Comparison of ENCODE assay signal across 8 mouse cellular contexts in genomic region chr6:14899021-14899610, GRCm38 (mm10). TPM values are rescaled to one million over a fixed set of nuclear protein-coding genes. Genes with fewer than 3 reads are reported as not detected.
DNase-seq lines count a peak whose midpoint lies in the region; ATAC-seq and TF ChIP-seq lines count a peak whose summit lies in the region.

No protein-coding gene starts in this region.

- peak; percentile 62 for DNase-seq in embryo, embryonic 10.5 days (ENCODE audit: low spot score)
- DNase-seq in hindbrain, embryonic 10.5 days (ENCODE audit: low spot score): peak; percentile 41
- peak; percentile 3 for DNase-seq in lung, postnatal 14 days
- DNase-seq in left cerebral cortex, postnatal 4 days: no peak
- DNase-seq in left cerebral cortex, adult 2 months (ENCODE audit: extremely low spot score in 1 of 2, low spot score in 2 of 2): no peak
- DNase-seq in right cerebral cortex, postnatal 36 days (ENCODE audit: low spot score in 2 of 2): no peak

- peak overlapping the region; percentile 92 for H3K27ac ChIP-seq in hindbrain, embryonic 10.5 days
- no peak overlapping the region for H3K27ac ChIP-seq in left cerebral cortex, adult 2 months

- no peaks in the 10 kb centered on the region for H3K9me3 ChIP-seq in E14TG2a.4 (ENCODE audit: low read length)
- H3K9me3 ChIP-seq in hindbrain, embryonic 10.5 days: no peaks in the 10 kb centered on the region

- no peak for TF ChIP-seq CTCF in E14TG2a.4 (conservative IDR thresholded peaks at IDR 0.05; ENCODE audit: low read length)
- TF ChIP-seq CTCF in left cerebral cortex, adult 2 months (IDR thresholded peaks at IDR 0.05): no peak

- H3K4me3 ChIP-seq in E14TG2a.4 (replicated peaks; ENCODE audit: low read length): peak overlapping the region; percentile 48; the same call in 1 of the 2 replicates
- peak overlapping the region; percentile 78 for H3K4me3 ChIP-seq in hindbrain, embryonic 10.5 days
- no peak overlapping the region for H3K4me3 ChIP-seq in left cerebral cortex, adult 2 months

- H3K27me3 ChIP-seq in E14TG2a.4 (ENCODE audit: insufficient read depth, low read length): peaks cover 62% of the 10 kb centered on the region
- H3K27me3 ChIP-seq in hindbrain, embryonic 10.5 days (ENCODE audit: insufficient read depth, poor library complexity, severe bottlenecking): peaks cover 14% of the 10 kb centered on the region

- intact Hi-C loops in left cerebral cortex, postnatal 4 days (cut with DNase I): loop anchor here (5.0 to 10.0 kb wide), 4 partner anchors 286 to 1898 kb away; no protein-coding TSS in a partner anchor
- intact Hi-C loops in left cerebral cortex, adult 2 months (cut with DNase I): loop anchor here (5.0 to 10.0 kb wide), 5 partner anchors 268 to 1898 kb away; no protein-coding TSS in a partner anchor

- no peaks in the 10 kb centered on the region for H3K36me3 ChIP-seq in E14TG2a.4 (ENCODE audit: insufficient read depth, low read length)
- H3K36me3 ChIP-seq in hindbrain, embryonic 10.5 days: no peaks in the 10 kb centered on the region

- 3% methylated on average over 19 of the region's 19 CpGs for WGBS in hindbrain, embryonic 10.5 days

- H3K4me1 ChIP-seq in E14TG2a.4 (replicated peaks; ENCODE audit: low read depth, low read length): peaks cover 36% of the 10 kb centered on the region
- peaks cover 52% of the 10 kb centered on the region for H3K4me1 ChIP-seq in hindbrain, embryonic 10.5 days (replicated peaks)

- ATAC-seq in frontal cortex, adult (ENCODE audit: low TSS enrichment): no peak

RNA-seq across cellular contexts. Expression of gene Foxp2, which starts 2.0 kb away (rescaled TPM):
- polyA plus RNA-seq in hindbrain, embryonic 10.5 days (2016; fragmentation: Nextera tagmentation; extraction: Ambion mirVana): 25.3 and 31.1 TPM in 2 replicates
- total RNA-seq in left cerebral cortex, postnatal 4 days (2021): 10 to 100 TPM; 26.1 to 31.3 TPM
- total RNA-seq in left cerebral cortex, adult 2 months (2021): 10 to 100 TPM in 1 of 2 experiments, 1 to 10 TPM in 1; 7.3 to 11.2 TPM

Comparison
In these comparisons a context has a peak if more than half of its experiments do, and no peak if none do; other contexts are left out.
1. DNase-seq: peak in embryo, embryonic 10.5 days (single experiment), hindbrain, embryonic 10.5 days (single experiment) and lung, postnatal 14 days (single experiment); none in left cerebral cortex, postnatal 4 days (single experiment), left cerebral cortex, adult 2 months (0 of 2) and right cerebral cortex, postnatal 36 days (0 of 2).